Mouse (Mus musculus): ENCODE data around the gene Ptprg.

GRCm38 (mm10) chr14:11855499-11855898 is 302.2 kb downstream of the Ptprg start:
- TF ChIP-seq CTCF (IDR thresholded peaks at IDR 0.05; ENCODE audit: borderline replicate concordance, extremely low read depth, insufficient read depth, insufficient read length): no peak
- no peak for TF ChIP-seq POLR2A (IDR thresholded peaks at IDR 0.05; ENCODE audit: borderline replicate concordance, extremely low read depth, insufficient read depth, insufficient read length, poor library complexity, severe bottlenecking)
